Mouse (Mus musculus) gastrocnemius, adult 18-20 months (tissue): Measurements from ENCODE around the gene Morn5. TPM values are rescaled to one million over a fixed set of nuclear protein-coding genes. Genes with fewer than 3 reads are reported as not detected.

Experiments used
- DNase-seq: peaks from one replicate; pipeline ENCODE4 v3.0.0; 2021; ENCODE audit warnings: low spot score
- long read RNA-seq, 2 experiments: library from polyadenylated mRNA; stranded (forward); transcript quantifications; one replicate each; pipeline ENCODE4 v2.0.0; 2021
- total RNA-seq, 2 experiments: library from RNA; stranded (reverse); gene quantifications; 2 replicates each; pipeline ENCODE4 v1.2.3; 2021

The Morn5 gene
- total RNA-seq, result not detected
- long read RNA-seq, experiment 1, result 0 reads
- long read RNA-seq, experiment 2, result 0 reads

DNA sequence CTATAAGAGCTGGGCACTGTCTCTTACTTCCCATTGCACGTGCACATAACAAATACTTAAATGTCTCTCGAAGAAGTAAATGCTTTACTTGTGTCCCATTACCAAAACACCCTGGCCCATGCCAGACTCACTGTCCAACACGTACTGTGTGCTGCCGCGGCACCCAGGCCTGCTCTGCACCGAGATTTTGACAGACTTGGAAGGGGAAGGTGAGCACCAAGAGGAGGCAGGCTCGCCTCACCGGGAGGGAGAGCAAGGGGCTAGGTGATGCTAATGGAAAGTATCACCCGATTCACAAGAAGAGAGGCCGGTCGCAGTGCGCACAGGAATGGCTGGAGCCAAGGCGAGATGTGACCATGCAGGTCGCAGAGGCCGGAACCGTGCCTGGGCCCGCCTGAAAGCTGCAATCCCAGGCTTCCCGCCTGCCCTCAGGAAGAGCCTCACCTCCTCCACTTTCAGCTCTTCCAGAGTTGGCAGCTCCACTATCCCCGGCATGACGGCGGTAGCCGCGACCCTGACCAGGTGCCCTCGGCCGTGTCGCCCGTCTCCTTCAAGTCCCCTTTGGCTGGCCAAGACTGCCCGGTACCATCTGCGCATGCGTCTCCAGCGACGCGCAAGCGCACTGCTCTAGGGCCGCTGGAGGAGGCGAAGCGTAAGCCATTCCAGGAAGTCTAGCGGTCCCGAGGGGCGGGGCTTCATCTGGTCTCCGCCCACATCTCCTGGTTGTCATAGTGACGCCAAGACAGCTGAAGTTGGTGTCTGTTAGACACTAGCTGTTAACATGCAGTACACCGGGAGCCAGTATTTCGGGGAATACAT, at the start of gene Morn5, which contains the start of gene Ndufa8:
Gene Morn5, plus strand, starts transcription at position 711 of the 819 bp plus-strand sequence.
Gene Ndufa8, minus strand, starts transcription at position 659 of the 819 bp plus-strand sequence.
- peak; percentile 98 for DNase-seq

DNA sequence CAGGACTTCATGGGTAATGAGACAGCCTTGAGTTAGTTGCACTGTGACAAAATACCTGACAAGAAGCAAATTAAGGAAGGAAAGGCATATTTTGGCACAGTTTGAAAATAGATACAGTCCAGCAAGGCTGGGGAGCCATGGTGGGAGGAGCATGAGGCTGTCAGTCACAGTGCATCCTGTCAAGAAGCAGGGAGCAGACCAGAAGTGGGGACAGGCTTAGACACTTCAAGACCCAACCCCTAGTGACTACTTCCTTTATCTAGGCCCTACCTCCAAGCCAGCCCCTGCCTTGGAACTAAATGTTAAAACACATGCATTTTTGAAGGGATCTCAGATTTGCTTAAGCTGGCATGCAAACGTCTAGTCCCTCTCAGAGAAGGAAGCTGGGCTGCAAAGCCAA, 48.9 kb upstream of the Morn5 start:
- DNase-seq, result no peak

DNA sequence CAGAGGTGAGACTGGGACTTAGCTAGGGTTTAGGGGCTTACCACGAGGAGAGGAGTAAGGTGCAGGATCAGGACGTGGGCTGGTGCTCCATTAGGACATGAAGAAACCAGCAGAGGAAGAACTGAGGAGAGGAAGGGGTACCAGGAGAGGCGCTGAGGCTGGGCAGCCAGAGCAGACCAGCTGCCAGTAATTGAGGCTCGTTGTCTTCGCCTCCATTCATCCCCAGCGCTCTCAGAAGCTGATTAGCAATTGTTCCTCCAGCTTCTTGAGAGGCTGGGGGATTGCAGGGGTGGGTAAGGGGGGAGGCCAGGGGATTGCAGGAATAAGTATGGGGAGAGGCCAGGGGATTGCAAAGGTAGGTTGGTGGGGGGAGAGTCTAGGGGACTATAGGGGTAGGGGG, 47.1 kb upstream of the Morn5 start:
- no peak for DNase-seq

DNA sequence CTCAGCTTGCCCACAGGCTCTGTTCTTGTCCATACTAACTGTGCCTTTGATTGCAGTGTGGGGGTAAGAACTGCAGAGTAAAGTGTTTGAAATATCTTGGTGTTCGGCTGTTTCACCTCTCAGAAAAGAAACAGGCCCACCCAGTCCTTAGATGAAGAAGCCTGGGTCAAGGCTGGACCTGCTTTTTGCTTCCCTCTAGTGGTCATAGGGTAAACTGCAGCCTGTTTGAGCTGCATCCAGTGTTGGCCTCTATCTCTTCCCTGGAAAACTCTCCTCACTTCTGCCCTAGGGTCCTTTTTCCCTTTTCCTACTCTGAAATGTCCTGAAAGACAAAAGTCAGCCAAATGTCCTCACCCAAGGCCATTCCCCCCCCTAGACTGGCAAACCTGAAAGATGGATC, 41.2 kb upstream of the Morn5 start:
- DNase-seq, result peak; percentile 57

DNA sequence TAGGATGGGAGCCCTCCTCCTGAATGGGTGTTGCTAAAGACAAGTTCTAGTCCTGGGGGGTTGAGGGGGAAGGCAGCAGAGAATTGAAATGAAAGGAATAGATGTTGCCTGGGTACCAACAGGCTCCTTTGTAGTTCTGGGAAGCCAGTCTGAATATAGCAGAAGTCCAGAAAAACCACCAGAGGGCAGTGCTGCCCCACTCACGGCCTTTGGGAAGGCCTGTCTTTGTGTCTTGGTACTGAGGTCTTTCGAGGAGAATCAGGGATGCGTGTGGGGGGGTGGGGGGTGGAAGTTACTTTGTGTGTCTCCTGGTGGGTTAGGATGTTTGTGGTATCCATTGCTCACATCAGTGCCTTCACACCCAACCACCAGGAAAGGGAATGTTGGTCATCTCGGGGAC, 39.9 kb upstream of the Morn5 start:
- peak; percentile 70 for DNase-seq

DNA sequence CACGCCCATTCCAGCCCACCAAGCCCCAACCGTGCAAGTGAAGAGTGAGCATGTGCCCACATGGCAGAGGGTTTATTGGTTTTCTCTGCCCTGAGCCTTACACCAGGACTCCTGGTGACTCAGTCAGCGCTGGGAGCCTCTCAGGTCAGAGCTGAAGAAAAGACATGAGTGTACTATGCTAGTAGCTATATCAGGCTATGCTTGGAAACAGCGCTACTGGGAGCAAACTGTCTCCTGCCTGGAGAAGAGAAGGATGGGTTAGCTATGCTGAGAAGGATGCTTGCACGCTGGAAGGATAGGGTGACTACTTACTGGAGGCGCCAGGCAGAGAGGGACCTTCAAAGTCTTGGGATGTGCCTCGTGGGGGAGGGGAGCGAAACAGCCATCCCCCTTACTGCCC, 38.7 kb upstream of the Morn5 start:
- DNase-seq, result no peak

DNA sequence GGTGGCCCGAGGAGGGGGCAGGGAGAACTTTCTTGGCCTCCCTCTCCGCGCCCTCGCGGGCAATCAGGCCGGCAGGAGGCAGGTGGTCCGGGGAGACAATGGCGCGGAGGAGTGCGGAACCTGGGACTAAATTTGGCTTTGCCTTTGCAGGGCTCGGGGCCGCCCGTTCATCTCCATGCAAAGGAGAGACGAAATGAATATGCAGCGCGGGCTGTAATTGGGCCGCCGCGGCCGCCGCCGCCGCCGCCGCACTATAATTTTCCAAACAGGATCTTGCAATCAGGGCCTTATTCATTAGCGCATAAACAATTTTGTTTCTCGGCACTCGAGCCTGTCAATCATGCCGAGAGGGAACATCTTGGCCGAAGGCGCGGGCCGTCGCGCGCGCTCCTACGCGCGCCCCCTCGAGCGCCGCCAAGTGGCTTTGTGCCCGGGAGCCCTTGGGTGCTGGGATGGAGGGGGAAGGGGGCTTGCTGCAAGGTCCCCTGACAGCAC, 37.9 kb upstream of the Morn5 start:
- no peak for DNase-seq

DNA sequence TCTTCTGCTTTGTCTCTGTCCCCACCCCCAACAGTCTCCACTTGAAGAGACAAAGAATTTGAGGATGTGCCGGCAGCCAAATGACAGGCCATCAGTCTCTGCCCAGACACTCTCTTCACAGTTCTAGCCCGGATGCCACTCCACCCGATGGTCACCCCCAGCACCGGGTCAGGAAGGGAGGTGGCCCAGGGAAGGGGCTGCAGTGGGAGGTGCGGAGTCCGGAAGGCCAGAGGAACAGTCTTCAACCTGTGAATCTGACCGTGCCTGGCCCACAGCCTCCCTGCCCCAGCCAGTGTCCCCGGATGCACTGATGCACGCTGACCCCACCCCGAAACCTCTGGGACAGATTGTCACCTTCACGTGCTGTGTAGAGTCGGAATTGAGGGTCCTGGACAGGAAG, 36.2 kb upstream of the Morn5 start:
- DNase-seq, result no peak

DNA sequence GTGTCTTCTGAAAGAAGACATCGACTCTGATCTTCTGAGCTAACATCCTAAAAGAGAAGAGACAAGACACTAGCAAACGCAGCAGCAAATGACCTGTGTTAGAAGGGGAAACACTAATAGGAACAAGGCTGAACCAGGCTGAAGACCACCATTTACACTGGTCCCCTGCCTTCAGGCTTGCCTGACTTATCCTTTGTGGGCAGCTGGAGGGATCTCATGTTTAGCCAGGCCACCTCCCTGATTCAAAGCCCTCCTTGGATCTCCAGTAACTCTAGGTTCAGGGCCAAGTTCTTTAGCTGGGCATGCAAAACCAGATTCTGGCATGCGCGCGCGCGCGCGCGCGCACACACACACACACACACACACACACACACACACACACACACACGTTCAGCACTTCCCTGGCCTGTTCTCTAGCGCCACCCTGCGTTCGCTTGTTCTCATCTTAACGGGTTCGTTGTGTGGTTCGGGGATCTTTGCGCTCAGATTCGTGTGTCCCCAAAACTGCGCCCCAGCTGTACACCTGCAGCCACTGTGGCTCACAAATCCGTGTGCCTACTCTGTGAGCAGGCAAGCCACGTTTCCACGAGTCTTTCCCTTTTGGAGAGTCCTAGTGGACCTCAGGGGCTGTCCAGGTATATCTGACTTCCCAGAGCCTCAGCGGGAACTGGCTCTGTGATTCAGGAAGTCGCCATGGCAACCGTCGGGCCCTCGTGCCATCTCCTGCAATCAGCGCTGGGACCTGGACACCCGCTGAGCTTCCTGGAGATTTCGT, 27.7 kb upstream of the Morn5 start:
- DNase-seq, result peak; percentile 65

DNA sequence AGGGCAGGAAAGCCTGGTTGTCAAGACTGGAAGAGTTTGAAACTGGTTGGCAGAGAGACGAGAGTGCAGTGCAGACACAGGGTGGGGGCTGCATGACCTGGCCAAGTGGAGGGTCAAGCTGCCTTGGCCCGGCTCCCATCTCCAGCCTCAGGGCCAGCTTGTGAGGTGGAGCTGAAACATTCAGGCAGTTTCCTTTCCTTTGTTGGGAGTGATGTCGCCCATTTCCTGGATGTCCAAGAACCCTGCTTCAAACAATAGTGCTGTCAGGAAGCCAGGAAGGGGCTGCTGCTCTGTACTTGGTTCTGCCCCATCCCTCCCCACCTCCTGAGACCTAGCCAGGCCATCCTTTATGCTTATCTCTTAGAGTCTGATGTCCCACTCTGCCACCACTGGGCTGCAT, 26.0 kb upstream of the Morn5 start:
- DNase-seq, result peak; percentile 21

DNA sequence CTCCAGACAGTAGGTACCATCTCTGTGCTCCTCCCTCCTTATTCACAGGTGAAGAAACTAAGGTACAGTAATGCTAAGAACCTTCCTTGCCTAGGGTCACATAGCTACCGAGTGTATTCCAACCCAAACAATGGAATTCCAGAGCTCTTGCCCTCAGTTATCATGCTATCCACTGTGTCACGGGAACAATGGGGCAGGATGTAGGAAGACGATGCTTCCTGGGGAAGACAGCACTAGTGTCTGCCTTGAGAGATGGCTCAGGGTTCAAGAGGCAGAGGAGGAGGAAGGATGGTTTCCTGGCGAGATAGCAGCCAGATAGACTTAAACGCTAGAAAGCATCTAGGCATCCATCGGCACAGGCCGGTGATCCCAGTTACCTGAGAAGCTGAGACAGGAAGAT, 16.4 kb upstream of the Morn5 start:
- DNase-seq, result no peak

DNA sequence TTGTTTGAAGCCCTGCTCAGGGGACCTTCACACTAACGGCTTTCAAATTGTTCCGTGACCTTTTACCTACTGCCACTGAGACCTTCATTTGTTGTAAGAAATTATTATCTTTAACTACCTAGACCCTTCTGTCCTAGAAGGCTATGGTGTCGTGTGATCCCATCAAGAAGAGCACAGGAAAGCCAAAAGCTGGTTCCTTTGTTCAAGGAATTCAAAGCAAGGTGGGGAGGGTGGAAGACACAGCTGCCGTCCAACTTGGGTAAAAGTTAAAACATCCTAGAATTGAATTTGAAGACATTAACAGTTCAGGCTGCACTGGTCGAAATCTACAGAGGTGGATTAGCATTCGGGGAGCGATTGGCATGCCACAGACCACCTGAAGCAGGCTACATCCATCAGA, 15.3 kb upstream of the Morn5 start:
- DNase-seq, result no peak

DNA sequence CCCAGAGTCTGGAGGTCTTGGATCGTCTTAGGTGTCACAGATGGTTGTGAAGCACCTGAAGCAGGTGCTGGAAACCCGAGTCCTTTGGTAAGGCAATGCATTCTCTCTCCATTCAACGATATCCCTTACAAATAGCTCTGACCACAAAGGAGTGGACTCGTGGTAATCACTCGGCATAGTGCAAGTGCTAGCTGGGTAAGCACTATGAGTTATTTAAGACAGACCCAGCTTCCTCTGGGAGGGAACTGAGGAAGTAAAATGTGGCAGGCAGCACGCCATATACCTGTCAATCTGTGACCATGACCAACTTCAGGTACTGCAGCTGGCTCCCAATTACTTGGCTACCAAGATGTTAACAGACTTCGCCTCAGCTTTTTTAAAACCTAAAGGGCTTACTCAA, 14.4 kb upstream of the Morn5 start:
- DNase-seq, result no peak

DNA sequence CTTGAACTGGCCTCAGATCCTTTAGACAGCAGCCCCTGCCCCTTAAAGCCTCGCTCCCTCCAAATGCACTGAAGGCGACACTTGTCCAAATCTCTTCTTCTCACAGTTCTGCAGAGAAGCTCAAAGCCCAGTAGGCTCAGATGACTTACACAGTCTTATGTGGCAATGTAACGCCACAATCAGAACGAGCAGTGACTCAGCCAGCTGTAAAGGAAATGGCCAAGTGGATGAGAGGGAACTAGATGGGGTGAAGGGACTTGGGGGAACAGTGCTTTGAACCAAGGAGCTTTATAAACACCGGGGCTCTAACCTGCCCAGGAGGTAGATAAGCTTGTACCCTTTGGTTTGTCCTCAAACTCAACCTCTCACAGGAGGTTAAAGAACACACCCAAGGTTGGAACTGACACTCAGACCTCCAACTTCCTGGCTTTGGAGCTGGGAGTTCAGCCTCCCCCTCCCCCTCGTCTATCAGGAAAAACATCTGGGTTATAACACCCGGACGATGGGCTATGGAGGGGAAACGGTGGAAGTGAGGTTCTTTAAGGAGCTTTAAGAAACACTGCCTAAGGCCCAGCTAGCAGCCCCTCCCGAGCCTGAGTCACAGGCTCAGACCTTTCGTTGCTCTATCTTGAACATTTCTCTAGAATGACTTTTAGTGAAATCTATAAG, 13.7 kb upstream of the Morn5 start:
- no peak for DNase-seq

DNA sequence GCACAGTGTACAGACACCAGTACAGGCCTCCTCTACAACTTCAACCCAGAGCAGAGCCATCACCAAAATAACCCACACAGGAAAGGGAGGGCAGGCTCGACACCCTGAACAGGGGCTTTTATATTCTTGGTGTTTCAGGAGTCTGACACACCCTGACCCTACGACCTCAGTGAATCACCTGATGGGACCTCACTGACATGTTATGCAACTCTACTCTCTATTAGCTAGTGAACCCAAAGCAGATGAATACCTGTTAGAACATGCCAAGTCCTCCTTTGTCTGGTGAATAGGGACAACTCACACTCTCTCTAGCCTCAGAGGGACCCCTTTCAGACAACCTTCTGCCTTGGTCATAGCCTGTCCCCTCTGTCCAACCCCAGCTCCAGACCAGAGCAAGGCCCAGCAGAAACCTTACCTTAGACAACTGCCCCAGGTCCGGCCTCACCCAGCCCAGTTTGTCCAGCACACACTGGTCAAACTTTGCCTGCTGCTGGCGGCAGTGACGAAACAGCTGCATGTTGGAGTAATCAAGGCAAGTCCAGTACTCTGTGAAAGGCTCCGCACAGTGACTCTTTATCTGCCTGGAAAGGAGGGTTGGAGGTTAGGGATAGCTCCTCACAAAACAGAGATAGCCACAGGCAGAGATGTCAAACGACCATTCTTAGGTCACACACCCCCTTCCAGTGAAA, 9.8 kb upstream of the Morn5 start:
- no peak for DNase-seq

DNA sequence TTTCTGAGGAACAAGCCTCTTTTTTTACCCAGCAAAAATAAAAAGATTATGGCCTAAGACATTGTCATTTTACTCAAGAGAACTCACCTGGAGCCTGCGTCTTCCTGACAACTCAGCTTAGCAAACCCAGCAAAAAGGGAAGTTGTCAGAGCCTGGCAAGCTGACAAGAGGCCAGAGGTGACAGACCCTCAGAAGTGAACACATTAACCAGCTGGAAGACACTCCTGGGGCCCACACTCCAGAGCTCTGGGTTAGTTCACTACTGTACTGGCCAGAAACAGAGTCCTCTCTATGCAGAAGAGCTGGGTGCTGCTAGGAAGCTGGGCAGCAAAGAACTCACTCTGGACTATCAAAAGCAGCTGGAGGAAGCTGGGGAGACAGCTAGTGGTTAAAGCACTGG, 8.4 kb upstream of the Morn5 start:
- DNase-seq, result no peak

DNA sequence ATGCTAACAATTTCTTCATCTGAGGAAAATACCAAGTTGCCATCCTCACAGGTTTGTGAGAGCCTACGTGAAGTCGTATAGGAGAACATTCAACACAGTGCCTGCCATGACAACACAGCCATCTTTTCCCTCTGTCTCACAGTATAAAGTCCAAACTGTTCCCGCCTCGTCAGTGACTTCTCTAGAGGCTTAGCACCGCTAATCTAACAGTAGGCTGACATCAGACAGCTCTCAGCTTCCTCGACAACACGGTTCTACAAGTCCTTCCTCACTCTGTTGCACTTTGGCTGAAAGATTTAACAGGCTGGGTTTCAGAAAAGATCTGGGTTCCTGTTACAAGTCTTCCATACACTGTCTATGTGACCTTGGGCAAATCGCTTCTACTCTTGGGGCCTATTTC, 1.1 kb upstream of the Morn5 start:
- DNase-seq, result no peak

DNA sequence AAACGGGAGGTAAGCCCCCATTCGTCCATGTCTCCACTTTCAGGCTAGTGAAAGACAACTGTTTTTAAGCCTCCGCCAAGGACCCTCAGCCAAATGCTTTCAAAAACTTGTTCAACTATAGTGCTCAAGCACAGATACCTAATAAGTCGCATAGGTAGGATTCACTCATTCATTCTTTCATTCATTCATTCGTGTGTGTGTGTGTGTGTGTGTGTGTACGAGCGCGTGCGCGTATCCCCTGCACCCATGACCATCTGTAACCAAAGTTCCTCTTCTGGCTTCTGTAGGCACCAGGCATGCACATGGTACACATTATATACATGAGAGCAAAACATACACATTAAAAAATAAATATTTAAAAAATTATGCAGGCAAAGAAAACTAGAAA, 303 bp downstream of the Morn5 start:
- no peak for DNase-seq

DNA sequence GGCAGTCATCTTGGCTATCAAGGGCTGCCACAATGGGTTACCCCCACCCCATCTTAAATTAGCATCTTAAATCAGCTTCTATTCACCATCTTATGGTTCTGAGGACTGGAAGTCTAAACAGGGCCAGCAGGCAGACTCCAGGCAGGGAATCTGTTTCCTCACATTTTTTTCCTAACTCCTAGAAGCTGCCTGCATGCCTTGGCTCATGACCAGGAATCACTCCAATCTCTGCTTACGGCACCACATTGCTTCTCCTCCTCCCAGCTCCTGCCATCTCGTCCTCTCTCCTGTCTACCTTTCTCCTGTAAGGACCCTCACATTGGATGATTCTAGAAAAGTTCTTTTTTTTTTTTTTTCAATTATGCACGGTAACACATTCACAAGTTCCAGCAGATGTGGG, 4.0 kb downstream of the Morn5 start:
- DNase-seq, result no peak

DNA sequence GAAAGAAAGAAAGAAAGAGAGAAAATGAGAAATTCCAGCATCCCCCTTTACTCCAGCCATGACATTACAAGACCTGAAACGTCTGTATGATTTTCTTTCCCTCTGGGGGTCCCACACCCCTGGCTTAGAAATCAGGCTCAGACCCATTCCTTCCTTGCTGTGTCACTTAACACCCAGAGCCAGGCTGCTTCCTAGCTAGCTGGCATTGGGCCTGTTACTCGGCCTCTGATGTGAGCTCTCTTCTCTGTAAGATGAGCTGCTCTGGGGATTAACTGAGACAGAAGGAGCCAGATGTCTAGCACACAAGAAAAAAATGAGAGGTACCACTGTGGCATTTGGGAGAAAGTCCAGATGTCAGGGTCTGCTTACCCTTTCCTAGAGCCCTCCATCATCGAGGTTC, 7.0 kb downstream of the Morn5 start:
- DNase-seq, result peak; percentile 38

DNA sequence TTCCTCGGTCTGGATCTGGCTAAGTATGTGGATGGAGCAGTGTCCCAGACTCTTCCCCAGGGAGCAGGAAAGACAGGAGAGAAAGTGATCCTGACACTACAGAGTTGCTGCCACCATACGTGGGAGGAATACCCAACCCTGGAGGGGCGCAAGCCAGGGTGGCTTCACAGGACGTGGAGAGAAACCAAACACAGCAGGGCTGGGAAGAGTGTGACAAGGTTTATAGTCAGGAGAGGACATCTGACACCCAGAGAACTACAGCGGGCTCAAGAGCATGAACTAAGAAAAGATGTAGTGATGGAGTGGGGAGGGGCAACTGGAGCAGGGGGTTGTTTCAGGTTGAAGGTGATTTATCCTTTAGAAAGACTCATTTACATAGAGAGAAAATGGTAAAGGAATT, 12.2 kb downstream of the Morn5 start:
- DNase-seq, result no peak

DNA sequence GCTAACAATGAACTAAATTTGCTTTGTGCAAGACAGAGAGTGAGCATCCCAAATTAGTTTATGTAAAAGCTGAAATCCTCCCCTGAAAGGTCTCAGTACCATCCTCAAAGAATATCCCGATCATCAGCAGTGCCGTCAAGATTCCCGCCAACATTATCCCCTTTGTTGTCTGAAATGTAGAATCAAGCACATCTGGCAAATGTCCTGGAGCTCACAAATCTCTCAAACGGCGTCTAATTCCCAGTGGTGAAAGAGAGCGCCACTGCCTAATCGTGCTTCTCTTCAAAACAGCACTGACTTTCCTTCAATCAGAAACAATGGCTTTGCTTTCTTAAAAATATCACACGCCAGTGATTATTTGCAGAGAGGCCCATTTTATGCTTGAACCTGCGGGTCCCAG, 17.9 kb downstream of the Morn5 start:
- DNase-seq, result no peak
